Mouse (Mus musculus): ENCODE measurements at regions not wholly inside any gene's neighbourhood (a gene's known extent, or its start where the extent isn't known, plus 50 kb on each side); places are given as distances from the start of the nearest gene placed in this dataset.

DNA sequence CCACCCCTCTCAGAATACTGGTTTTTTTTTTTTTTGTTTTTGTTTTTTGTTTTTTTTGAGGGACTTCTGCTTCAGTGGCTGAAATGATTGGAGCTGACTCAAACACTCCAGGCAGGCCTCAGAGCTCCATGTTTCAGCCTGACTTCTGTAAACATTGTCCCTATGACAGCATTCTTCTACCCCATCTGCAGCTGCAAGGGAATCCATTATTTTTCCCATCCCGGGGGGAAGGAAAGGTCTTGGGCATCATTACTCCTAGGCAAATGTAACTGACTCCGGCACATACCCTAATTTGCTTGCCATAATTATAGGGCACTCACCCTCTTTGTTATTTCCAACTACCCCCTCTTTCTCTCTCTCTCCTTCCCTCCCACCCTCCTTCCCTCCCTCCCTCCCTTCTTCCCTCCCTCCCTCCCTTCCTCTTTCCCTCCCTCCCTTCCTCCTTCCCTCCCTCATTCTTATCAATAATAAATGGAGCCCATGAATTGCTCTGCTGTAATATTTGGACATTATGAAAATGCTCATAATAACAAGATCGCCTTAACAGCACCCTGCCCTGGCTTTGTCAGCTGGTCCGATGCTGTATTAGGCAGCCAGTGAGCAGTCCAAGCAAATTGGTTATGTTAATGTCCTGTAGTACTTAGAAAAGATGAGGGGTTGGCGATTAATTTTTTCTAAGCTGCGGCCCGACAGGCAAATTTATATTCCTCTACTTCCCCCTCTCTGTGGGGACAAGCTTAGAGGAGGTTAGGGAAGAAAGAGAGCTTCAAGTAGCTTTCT is 395.0 kb upstream of the Gm10295 start:
- Histone ChIP-seq H3K27me3 (replicated peaks; ENCODE audit: control insufficient read depth, insufficient read depth, low read length) (no peaks in the 10 kb centered on the region), H3K4me1 (ENCODE audit: control insufficient read depth, insufficient read depth, low read length) (no peaks in the 10 kb centered on the region), H3K27ac (ENCODE audit: insufficient read depth, low read depth, low read length) (no peak overlapping the region), H3K4me3 (ENCODE audit: insufficient read depth, low read depth, low read length) (no peak overlapping the region), H3K36me3 (ENCODE audit: control insufficient read depth, insufficient read depth, low read length) (no peaks in the 10 kb centered on the region)
- DNase-seq: no peak
- TF ChIP-seq CTCF (conservative IDR thresholded peaks at IDR 0.05; ENCODE audit: insufficient read depth, insufficient read length, low read depth, low read length) (no peak), POLR2A (IDR thresholded peaks at IDR 0.05; ENCODE audit: low read depth, low read length) (no peak)
- WGBS: 78% methylated on average over 7 of the region's 7 CpGs

DNA sequence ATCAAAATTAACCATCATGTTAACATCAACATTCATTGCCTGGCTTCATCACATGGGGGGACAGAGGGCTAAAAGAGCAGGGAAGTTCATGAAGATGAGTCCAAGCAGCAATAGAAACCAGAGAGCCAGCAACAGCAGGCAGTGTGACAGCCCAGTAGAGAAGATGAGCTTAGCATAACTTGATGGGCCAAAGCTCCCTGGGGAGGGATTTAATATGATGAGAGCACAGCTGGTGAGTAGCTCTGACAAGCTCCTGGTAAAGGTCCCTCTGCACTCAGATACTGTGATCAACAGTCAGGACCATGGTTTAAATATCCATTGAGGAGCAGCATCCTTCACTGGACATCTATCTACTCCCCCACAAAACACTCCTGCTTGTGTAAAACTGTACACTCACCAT is 377.2 kb upstream of the Gm10295 start:
- H3K4me3 ChIP-seq (ENCODE audit: insufficient read depth, low read depth, low read length): no peak overlapping the region
- no peaks in the 10 kb centered on the region; the same call in 1 of the 2 replicates for H3K27me3 ChIP-seq (replicated peaks; ENCODE audit: control insufficient read depth, insufficient read depth, low read length)
- TF ChIP-seq POLR2A (IDR thresholded peaks at IDR 0.05; ENCODE audit: low read depth, low read length): no peak
- TF ChIP-seq CTCF (conservative IDR thresholded peaks at IDR 0.05; ENCODE audit: insufficient read depth, insufficient read length, low read depth, low read length): no peak
- H3K27ac ChIP-seq (ENCODE audit: insufficient read depth, low read depth, low read length): no peak overlapping the region
- no peaks in the 10 kb centered on the region for H3K4me1 ChIP-seq (ENCODE audit: control insufficient read depth, insufficient read depth, low read length)
- no peak for DNase-seq
- H3K36me3 ChIP-seq (ENCODE audit: control insufficient read depth, insufficient read depth, low read length): no peaks in the 10 kb centered on the region

DNA sequence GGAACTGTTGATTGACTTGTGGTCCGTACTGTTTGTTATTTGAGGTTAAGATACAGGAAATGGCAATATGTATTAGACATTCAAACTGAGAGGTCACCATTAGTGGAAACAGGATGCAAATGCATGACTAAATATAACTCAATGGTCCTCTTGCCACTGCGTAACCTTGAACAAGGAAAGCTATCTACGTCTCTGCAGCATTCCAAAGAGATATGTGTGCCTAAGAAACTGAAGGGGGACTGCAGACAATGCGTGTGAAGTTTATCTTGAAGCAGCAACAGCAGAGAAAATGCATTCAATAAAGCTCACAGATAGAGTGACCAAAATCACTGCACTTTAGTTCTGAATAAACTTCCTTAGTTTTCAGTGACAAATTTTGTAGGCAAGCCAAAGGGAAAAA is 356.9 kb upstream of the Gm10295 start:
- no peak for DNase-seq
- no peak overlapping the region for H3K27ac ChIP-seq (ENCODE audit: insufficient read depth, low read depth, low read length)
- no peaks in the 10 kb centered on the region for H3K4me1 ChIP-seq (ENCODE audit: control insufficient read depth, insufficient read depth, low read length)
- H3K36me3 ChIP-seq (ENCODE audit: control insufficient read depth, insufficient read depth, low read length): no peaks in the 10 kb centered on the region
- no peaks in the 10 kb centered on the region for H3K27me3 ChIP-seq (replicated peaks; ENCODE audit: control insufficient read depth, insufficient read depth, low read length)
- H3K4me3 ChIP-seq (ENCODE audit: insufficient read depth, low read depth, low read length): no peak overlapping the region
- no peak for TF ChIP-seq POLR2A (IDR thresholded peaks at IDR 0.05; ENCODE audit: low read depth, low read length)
- TF ChIP-seq CTCF (conservative IDR thresholded peaks at IDR 0.05; ENCODE audit: insufficient read depth, insufficient read length, low read depth, low read length): no peak
- 64% methylated on average over 4 of the region's 4 CpGs for WGBS

DNA sequence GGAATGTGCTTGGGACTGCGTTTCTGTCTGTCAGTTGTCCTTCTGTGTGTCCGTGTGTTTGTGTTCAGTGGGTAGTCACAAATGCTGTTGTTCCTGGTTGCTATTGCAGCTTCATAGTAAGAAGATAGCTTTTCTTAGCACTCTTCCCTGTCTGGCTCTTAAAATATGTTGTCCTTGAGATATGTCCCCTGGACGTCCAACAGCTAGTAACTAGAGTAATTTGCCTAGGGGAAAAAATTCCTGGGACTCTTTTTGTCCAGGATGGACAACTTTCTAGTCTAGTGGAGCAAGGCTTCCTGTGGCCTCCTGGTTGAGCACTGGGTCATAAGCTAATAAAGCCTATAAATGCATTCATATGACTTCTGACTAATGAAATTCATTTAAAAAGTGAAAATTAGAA is 354.9 kb upstream of the Gm10295 start:
- Histone ChIP-seq H3K36me3 (ENCODE audit: control insufficient read depth, insufficient read depth, low read length) (no peaks in the 10 kb centered on the region), H3K27me3 (replicated peaks; ENCODE audit: control insufficient read depth, insufficient read depth, low read length) (no peaks in the 10 kb centered on the region), H3K4me1 (ENCODE audit: control insufficient read depth, insufficient read depth, low read length) (no peaks in the 10 kb centered on the region), H3K4me3 (ENCODE audit: insufficient read depth, low read depth, low read length) (no peak overlapping the region), H3K27ac (ENCODE audit: insufficient read depth, low read depth, low read length) (no peak overlapping the region)
- TF ChIP-seq POLR2A (IDR thresholded peaks at IDR 0.05; ENCODE audit: low read depth, low read length) (no peak), CTCF (conservative IDR thresholded peaks at IDR 0.05; ENCODE audit: insufficient read depth, insufficient read length, low read depth, low read length) (no peak)
- WGBS: 65% methylated on average over 3 of the region's 3 CpGs
- no peak for DNase-seq

DNA sequence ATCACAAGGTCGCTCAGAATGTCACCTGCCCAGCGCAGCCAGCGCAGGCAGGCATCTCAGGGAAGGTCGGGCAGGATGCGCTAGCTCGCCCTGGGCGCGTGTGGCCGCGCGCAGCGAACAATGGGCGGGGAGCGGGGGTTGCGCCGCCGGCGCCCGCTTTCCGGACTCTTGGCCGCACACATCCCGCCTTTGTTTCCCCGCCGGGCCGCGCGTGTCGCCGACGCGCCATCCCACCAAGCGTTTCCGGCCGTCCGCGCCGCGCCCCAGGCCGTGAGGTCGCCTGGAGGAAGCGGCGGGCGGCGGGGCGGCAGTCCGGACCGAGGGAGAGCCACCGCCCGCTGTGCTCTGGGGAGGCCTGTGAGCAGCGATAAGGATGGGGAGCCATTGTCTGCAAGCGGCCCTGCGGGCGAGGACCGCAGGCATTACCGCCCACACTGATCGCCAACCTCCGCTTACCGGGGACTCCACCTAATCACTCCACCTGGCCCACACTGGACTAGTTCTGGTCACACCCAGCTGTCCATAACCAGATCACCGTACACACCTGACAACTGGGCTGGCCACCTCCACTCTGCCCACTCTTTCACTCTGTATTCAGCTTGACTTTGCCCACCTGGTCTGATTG is 354.3 kb upstream of the Gm10295 start:
- Histone ChIP-seq H3K36me3 (ENCODE audit: control insufficient read depth, insufficient read depth, low read length) (no peaks in the 10 kb centered on the region), H3K4me3 (ENCODE audit: insufficient read depth, low read depth, low read length) (no peak overlapping the region; the same call in 1 of the 2 replicates), H3K4me1 (ENCODE audit: control insufficient read depth, insufficient read depth, low read length) (no peaks in the 10 kb centered on the region), H3K27ac (ENCODE audit: insufficient read depth, low read depth, low read length) (peak overlapping the region; percentile 18; the same call in 1 of the 2 replicates), H3K27me3 (replicated peaks; ENCODE audit: control insufficient read depth, insufficient read depth, low read length) (no peaks in the 10 kb centered on the region)
- WGBS: 1% methylated on average over 57 of the region's 59 CpGs
- TF ChIP-seq CTCF (conservative IDR thresholded peaks at IDR 0.05; ENCODE audit: insufficient read depth, insufficient read length, low read depth, low read length): no peak
- TF ChIP-seq POLR2A (IDR thresholded peaks at IDR 0.05; ENCODE audit: low read depth, low read length): no peak
- DNase-seq: peak; percentile 87

DNA sequence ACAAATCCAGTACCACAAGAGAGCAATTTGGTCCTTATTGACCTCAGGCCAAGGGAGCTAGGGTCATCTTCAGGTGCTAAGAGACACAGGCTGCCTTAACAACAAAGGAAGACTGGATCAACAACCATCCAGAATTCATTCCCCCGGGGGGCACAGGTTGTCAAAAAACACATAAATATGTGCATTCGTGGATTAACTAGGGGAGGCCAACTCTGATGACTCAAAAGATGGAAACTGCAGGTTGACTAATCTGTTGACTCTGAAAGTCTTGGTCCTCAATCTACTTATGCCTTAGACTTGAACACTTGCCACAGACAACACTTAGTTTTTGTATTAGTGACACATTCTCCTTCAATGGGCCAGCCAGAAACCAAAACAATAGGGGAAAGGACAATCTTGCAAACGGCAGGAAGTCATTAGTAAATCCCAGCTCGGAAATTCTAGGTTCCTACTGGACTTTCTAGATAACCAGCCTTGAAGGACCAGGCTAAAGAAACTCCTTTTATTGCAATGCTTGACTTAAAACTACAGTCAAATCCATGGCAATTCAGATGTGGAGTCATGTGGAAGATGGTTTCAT is 353.5 kb upstream of the Gm10295 start:
- H3K27ac ChIP-seq (ENCODE audit: insufficient read depth, low read depth, low read length): peak overlapping the region; percentile 28; the same call in 1 of the 2 replicates

More for the DNA sequence above, 353.5 kb upstream of the Gm10295 start:
- no peaks in the 10 kb centered on the region for H3K27me3 ChIP-seq (replicated peaks; ENCODE audit: control insufficient read depth, insufficient read depth, low read length)
- no peaks in the 10 kb centered on the region for H3K36me3 ChIP-seq (ENCODE audit: control insufficient read depth, insufficient read depth, low read length)
- H3K4me1 ChIP-seq (ENCODE audit: control insufficient read depth, insufficient read depth, low read length): no peaks in the 10 kb centered on the region
- DNase-seq: peak; percentile 65
- no peak overlapping the region for H3K4me3 ChIP-seq (ENCODE audit: insufficient read depth, low read depth, low read length)
- TF ChIP-seq CTCF (conservative IDR thresholded peaks at IDR 0.05; ENCODE audit: insufficient read depth, insufficient read length, low read depth, low read length) (no peak), POLR2A (IDR thresholded peaks at IDR 0.05; ENCODE audit: low read depth, low read length) (no peak)
- 66% methylated on average over 4 of the region's 4 CpGs for WGBS
